Mouse (Mus musculus): ENCODE data around the gene Irf4. TPM values are rescaled to one million over a fixed set of nuclear protein-coding genes. Genes with fewer than 3 reads are reported as not detected.
A peak's percentile ranks its signal among the peaks of the same experiment; 100 is the strongest.

Irf4 gene
- total and polyA plus RNA-seq, 2 experiments from 2014 or later = 0.03 TPM; not detected in 1

GRCm38 (mm10) chr13:30748321-30748720, 705 bp upstream of the Irf4 start:
- ATAC-seq (ENCODE audit: insufficient read depth, low read depth) (no peak), DNase-seq (ENCODE audit: low spot score) (no peak)
- no peak overlapping the region for H3K4me3 ChIP-seq (ENCODE audit: low read depth, low read length)
- H3K9ac ChIP-seq (replicated peaks; ENCODE audit: low read depth, low read length) = no peak overlapping the region
- H3K27me3 ChIP-seq (ENCODE audit: control insufficient read depth, insufficient read depth, low read length) = peaks cover 59% of the 10 kb centered on the region
- no peak overlapping the region for H3K27ac ChIP-seq (ENCODE audit: low read depth)
- H3K4me2 ChIP-seq (ENCODE audit: low read depth, low read length) = peak overlapping the region; percentile 62; the same call in 1 of the 2 replicates
- peaks cover 13% of the 10 kb centered on the region; the same call in 1 of the 2 replicates for H3K4me1 ChIP-seq (ENCODE audit: control insufficient read depth, insufficient read depth)
- no peaks in the 10 kb centered on the region for H3K9me3 ChIP-seq (replicated peaks; ENCODE audit: control insufficient read depth, low read length)
- WGBS = 59% methylated on average over 11 of the region's 11 CpGs
- no peaks in the 10 kb centered on the region for H3K36me3 ChIP-seq (replicated peaks; ENCODE audit: control insufficient read depth, insufficient read depth, low read length)
- TF ChIP-seq EP300 (IDR thresholded peaks at IDR 0.05; ENCODE audit: low read depth) (no peak), CTCF (IDR thresholded peaks at IDR 0.05; ENCODE audit: low read depth) (no peak)

DNA sequence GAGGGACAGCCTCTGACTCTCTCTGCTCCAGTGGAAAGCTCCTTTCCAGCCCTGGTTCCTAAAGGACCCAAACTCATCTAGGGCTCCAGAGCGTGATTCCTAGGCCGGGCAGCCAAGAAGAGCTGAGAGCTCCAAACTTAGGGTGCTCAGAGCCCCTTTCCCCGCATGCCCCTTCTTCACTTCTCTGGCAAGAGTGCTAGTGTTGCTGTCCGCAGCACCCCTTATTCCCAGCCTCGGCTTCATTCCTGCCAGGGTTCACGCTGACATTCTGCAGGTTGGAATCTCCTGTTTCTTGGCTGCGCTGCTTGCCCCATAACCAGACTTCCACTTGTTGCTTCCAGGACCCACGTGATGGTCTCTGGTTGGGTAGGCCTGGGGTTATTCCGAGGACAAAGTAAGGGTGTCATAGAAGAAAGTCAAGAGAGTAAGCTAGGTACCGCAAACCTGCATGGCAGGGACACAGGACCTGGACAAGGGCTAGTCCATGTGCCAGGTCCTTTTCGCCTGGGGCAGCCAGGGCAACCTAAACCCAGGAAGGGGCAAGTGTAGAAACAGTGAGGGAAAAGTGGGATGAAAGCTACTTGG, 623 bp downstream of the Irf4 start:
- no peak for DNase-seq (ENCODE audit: low spot score)
- peaks cover 59% of the 10 kb centered on the region for H3K27me3 ChIP-seq (ENCODE audit: control insufficient read depth, insufficient read depth, low read length)
- TF ChIP-seq EP300 (IDR thresholded peaks at IDR 0.05; ENCODE audit: low read depth) (no peak), CTCF (IDR thresholded peaks at IDR 0.05; ENCODE audit: low read depth) (no peak)
- H3K4me1 ChIP-seq (ENCODE audit: control insufficient read depth, insufficient read depth) = peaks cover 13% of the 10 kb centered on the region; the same call in 1 of the 2 replicates
- no peaks in the 10 kb centered on the region for H3K9me3 ChIP-seq (replicated peaks; ENCODE audit: control insufficient read depth, low read length)
- H3K4me3 ChIP-seq (ENCODE audit: low read depth, low read length) = peak overlapping the region; percentile 43
- 6% methylated on average over 11 of the region's 11 CpGs for WGBS
- ATAC-seq (ENCODE audit: insufficient read depth, low read depth) = no peak
- no peak overlapping the region for H3K27ac ChIP-seq (ENCODE audit: low read depth)
- no peaks in the 10 kb centered on the region for H3K36me3 ChIP-seq (replicated peaks; ENCODE audit: control insufficient read depth, insufficient read depth, low read length)
- peak overlapping the region; percentile 62 for H3K4me2 ChIP-seq (ENCODE audit: low read depth, low read length)
- H3K9ac ChIP-seq (replicated peaks; ENCODE audit: low read depth, low read length) = no peak overlapping the region

DNA sequence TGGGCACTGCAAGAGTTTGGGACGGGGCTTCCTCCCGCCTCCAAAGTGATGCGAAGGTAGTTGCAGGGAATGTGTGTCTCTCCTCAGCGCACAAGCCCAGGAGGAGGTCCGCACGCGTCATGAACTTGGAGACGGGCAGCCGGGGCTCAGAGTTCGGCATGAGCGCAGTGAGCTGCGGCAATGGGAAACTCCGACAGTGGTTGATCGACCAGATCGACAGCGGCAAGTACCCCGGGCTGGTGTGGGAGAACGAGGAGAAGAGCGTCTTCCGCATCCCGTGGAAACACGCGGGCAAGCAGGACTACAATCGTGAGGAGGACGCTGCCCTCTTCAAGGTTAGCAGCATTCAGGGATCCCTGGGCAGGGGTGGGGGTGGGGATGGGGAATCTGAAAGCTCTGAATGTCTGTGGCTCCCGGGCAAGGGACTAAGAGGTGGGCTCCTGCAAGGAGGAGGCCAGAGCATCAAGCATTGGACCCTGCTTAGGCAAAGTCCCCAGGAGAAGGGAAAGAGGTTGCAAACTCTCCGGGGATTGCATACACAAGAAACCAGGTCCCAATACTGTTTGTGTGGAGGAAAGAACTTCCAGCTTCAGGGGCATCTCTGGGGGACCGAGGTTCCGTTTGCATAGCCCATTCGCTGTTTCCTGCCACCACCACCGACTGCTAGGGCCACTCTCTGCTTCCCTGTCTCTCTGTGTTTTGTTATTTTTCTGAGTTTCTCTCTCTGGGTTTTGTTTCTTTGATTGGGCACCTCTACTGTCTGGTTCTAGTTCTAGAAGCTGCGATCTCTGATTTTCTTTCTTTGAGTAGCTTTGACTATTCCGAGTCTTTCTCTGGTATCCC, 1.7 kb downstream of the Irf4 start:
- no peak for DNase-seq (ENCODE audit: low spot score)
- Histone ChIP-seq H3K9ac (replicated peaks; ENCODE audit: low read depth, low read length) (no peak overlapping the region), H3K27ac (ENCODE audit: low read depth) (no peak overlapping the region), H3K36me3 (replicated peaks; ENCODE audit: control insufficient read depth, insufficient read depth, low read length) (no peaks in the 10 kb centered on the region), H3K4me2 (ENCODE audit: low read depth, low read length) (peak overlapping the region; percentile 62), H3K9me3 (replicated peaks; ENCODE audit: control insufficient read depth, low read length) (no peaks in the 10 kb centered on the region), H3K4me3 (ENCODE audit: low read depth, low read length) (peak overlapping the region; percentile 43), H3K27me3 (ENCODE audit: control insufficient read depth, insufficient read depth, low read length) (peaks cover 59% of the 10 kb centered on the region), H3K4me1 (ENCODE audit: control insufficient read depth, insufficient read depth) (peaks cover 13% of the 10 kb centered on the region; the same call in 1 of the 2 replicates)
- 5% methylated on average over 32 of the region's 33 CpGs for WGBS
- ATAC-seq (ENCODE audit: insufficient read depth, low read depth) = no peak
- TF ChIP-seq CTCF (IDR thresholded peaks at IDR 0.05; ENCODE audit: low read depth) (no peak), EP300 (IDR thresholded peaks at IDR 0.05; ENCODE audit: low read depth) (no peak)

DNA sequence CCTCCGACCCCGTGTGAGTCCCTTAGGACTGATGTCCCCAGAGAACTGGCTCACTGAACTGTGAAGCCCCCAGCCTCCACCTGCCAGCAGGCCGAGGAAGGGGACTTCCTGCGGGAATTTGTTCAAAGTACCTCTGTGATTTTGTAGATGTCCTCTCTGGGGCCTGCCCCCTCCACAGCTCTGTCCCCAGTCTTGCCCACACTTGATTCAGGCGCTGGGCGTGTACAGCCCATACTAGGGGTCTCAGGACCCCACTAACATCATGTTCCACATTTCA, 2.2 kb downstream of the Irf4 start:
- TF ChIP-seq EP300 (IDR thresholded peaks at IDR 0.05; ENCODE audit: low read depth) (no peak), CTCF (IDR thresholded peaks at IDR 0.05; ENCODE audit: low read depth) (no peak)
- H3K4me3 ChIP-seq (ENCODE audit: low read depth, low read length) = no peak overlapping the region
- H3K27ac ChIP-seq (ENCODE audit: low read depth) = no peak overlapping the region
- no peak overlapping the region for H3K4me2 ChIP-seq (ENCODE audit: low read depth, low read length)
- no peaks in the 10 kb centered on the region for H3K36me3 ChIP-seq (replicated peaks; ENCODE audit: control insufficient read depth, insufficient read depth, low read length)
- no peak overlapping the region for H3K9ac ChIP-seq (replicated peaks; ENCODE audit: low read depth, low read length)
- no peaks in the 10 kb centered on the region for H3K9me3 ChIP-seq (replicated peaks; ENCODE audit: control insufficient read depth, low read length)
- WGBS = 40% methylated on average over 6 of the region's 6 CpGs
- H3K27me3 ChIP-seq (ENCODE audit: control insufficient read depth, insufficient read depth, low read length) = peaks cover 59% of the 10 kb centered on the region
- H3K4me1 ChIP-seq (ENCODE audit: control insufficient read depth, insufficient read depth) = peaks cover 13% of the 10 kb centered on the region; the same call in 1 of the 2 replicates
- no peak for ATAC-seq (ENCODE audit: insufficient read depth, low read depth)
- no peak for DNase-seq (ENCODE audit: low spot score)

DNA sequence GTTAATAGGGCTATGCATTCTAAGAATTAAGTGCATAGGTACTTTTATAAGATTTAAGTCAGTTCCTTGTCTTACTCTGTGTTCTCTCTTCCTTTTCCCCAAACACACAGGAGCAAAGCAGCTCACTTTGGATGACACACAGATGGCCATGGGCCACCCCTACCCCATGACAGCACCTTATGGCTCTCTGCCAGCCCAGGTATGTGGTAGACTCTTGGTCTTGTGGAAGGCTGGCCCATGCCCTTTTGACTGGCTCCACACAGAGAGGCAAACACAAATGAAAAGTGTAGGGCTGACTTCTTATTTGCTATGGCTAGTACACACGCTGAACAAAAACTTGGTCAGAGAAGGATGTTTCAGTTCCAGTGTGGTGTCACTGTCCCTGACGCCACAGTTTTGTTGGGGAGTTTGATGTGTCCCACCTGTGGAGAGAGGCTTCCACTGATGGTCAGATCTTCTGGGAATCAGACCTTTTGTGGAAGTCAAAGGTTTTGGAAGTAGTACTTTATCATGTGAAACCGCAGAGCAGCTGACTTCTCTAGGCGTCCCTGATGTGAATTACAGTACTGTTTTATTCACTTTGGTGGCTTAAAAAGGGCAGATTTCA, 3.7 kb downstream of the Irf4 start:
- no peaks in the 10 kb centered on the region for H3K9me3 ChIP-seq (replicated peaks; ENCODE audit: control insufficient read depth, low read length)
- DNase-seq (ENCODE audit: low spot score) (no peak), ATAC-seq (ENCODE audit: insufficient read depth, low read depth) (no peak)
- H3K27ac ChIP-seq (ENCODE audit: low read depth) = no peak overlapping the region
- WGBS = 73% methylated on average over 4 of the region's 4 CpGs
- H3K9ac ChIP-seq (replicated peaks; ENCODE audit: low read depth, low read length) = no peak overlapping the region
- no peaks in the 10 kb centered on the region for H3K36me3 ChIP-seq (replicated peaks; ENCODE audit: control insufficient read depth, insufficient read depth, low read length)
- no peak overlapping the region for H3K4me3 ChIP-seq (ENCODE audit: low read depth, low read length)
- TF ChIP-seq EP300 (IDR thresholded peaks at IDR 0.05; ENCODE audit: low read depth) (no peak), CTCF (IDR thresholded peaks at IDR 0.05; ENCODE audit: low read depth) (no peak)
- peaks cover 13% of the 10 kb centered on the region; the same call in 1 of the 2 replicates for H3K4me1 ChIP-seq (ENCODE audit: control insufficient read depth, insufficient read depth)
- H3K4me2 ChIP-seq (ENCODE audit: low read depth, low read length) = no peak overlapping the region
- H3K27me3 ChIP-seq (ENCODE audit: control insufficient read depth, insufficient read depth, low read length) = peaks cover 47% of the 10 kb centered on the region
